Mouse (Mus musculus) hindbrain, embryonic 15.5 days (tissue): ENCODE measurements around the gene D8Ertd738e. TPM values are rescaled to one million over a fixed set of nuclear protein-coding genes. Genes with fewer than 3 reads are reported as not detected.

Source experiments
- ATAC-seq: fragments of 200-750 bp; cut with Nextera tagmentation; 2 replicates; pipeline ENCODE4 v1.8.0; 2017; ENCODE audit warnings: low read depth, moderate number of reproducible peaks, moderate TSS enrichment; ENCODE audit not compliant: low FRiP score
- H3K27ac ChIP-seq: fragments of 300-500 bp; sonication (generic); replicated peaks from 2 replicates; pipeline ENCODE4 v1.5.1; 2015; ENCODE audit warnings: mild to moderate bottlenecking, inconsistent platforms
- H3K27me3 ChIP-seq: fragments of 300-500 bp; sonication (generic); 2 replicates; pipeline ENCODE4 v1.6.1; 2015; ENCODE audit warnings: control low read depth, inconsistent platforms
- H3K36me3 ChIP-seq: fragments of 300-500 bp; sonication (generic); 2 replicates; pipeline ENCODE4 v1.6.1; 2015; ENCODE audit warnings: control low read depth, inconsistent platforms
- H3K4me1 ChIP-seq: fragments of 300-500 bp; sonication (generic); replicated peaks from 2 replicates; pipeline ENCODE4 v1.6.1; 2015; ENCODE audit warnings: control low read depth, inconsistent platforms
- H3K4me2 ChIP-seq: fragments of 300-500 bp; sonication (generic); 2 replicates; pipeline ENCODE4 v1.6.1; 2015; ENCODE audit warnings: moderate library complexity, mild to moderate bottlenecking, inconsistent platforms
- H3K4me3 ChIP-seq: fragments of 300-500 bp; sonication (generic); 2 replicates; pipeline ENCODE4 v1.5.1; 2015; ENCODE audit warnings: mild to moderate bottlenecking, inconsistent platforms
- H3K9ac ChIP-seq: fragments of 300-500 bp; sonication (generic); 2 replicates; pipeline ENCODE4 v1.6.1; 2015; ENCODE audit warnings: inconsistent platforms
- H3K9me3 ChIP-seq: fragments of 300-500 bp; sonication (generic); 2 replicates; pipeline ENCODE4 v1.6.1; 2016; ENCODE audit warnings: control low read depth, inconsistent platforms
- whole genome bisulfite sequencing: fragments of 180-500 bp; shearing (Covaris S2); methylation state at CpG from one replicate; pipeline ENCODE4 v1.1.7; 2015; 5-methylcytosine and 5-hydroxymethylcytosine counted together
- polyA plus RNA-seq: library from polyadenylated mRNA; unstranded; fragments of >200 nt; fragmentation: Nextera tagmentation; extraction: Ambion mirVana; gene quantifications from 2 replicates; pipeline ENCODE4 v1.2.1, GENCODE M21; 2015

D8Ertd738e gene
- polyA plus RNA-seq, 1 experiment from 2014 or later, result 245 TPM

- Histone ChIP-seq H3K36me3 (peaks cover 30% of the 10 kb centered on the region), H3K9ac (peak overlapping the region; percentile 99), H3K4me1 (peaks cover 34% of the 10 kb centered on the region), H3K4me3 (peak overlapping the region; percentile 98), H3K27me3 (no peaks in the 10 kb centered on the region), H3K4me2 (peak overlapping the region; percentile 91), H3K27ac (peak overlapping the region; percentile 78; the same call in 1 of the 2 replicates), H3K9me3 (no peaks in the 10 kb centered on the region)
- WGBS, result 31% methylated on average over 10 of the region's 10 CpGs
- ATAC-seq, result no peak
These were observed 13.6 kb downstream of the D8Ertd738e start for GRCm38 (mm10) chr8:84235746-84236409.

GRCm38 (mm10) chr8:84233055-84233454, 16.5 kb downstream of the D8Ertd738e start:
- H3K27ac ChIP-seq, result no peak overlapping the region
- ATAC-seq, result no peak
- H3K9me3 ChIP-seq, result no peaks in the 10 kb centered on the region
- no peak overlapping the region for H3K9ac ChIP-seq
- peaks cover 59% of the 10 kb centered on the region for H3K36me3 ChIP-seq
- H3K27me3 ChIP-seq, result no peaks in the 10 kb centered on the region
- peaks cover 32% of the 10 kb centered on the region for H3K4me1 ChIP-seq
- no peak overlapping the region for H3K4me2 ChIP-seq
- no peak overlapping the region for H3K4me3 ChIP-seq
- WGBS, result 88% methylated on average over 2 of the region's 2 CpGs

GRCm38 (mm10) chr8:84230735-84231134, 18.8 kb downstream of the D8Ertd738e start:
- no peak overlapping the region for H3K4me2 ChIP-seq
- no peak overlapping the region for H3K9ac ChIP-seq
- ATAC-seq, result no peak
- H3K36me3 ChIP-seq, result peaks cover 75% of the 10 kb centered on the region
- H3K27ac ChIP-seq, result no peak overlapping the region
- no peak overlapping the region for H3K4me3 ChIP-seq
- H3K4me1 ChIP-seq, result peaks cover 19% of the 10 kb centered on the region
- no peaks in the 10 kb centered on the region for H3K9me3 ChIP-seq
- 83% methylated on average over 17 of the region's 17 CpGs for WGBS
- no peaks in the 10 kb centered on the region for H3K27me3 ChIP-seq

GRCm38 (mm10) chr8:84223322-84224029, 26.0 kb downstream of the D8Ertd738e start:
- H3K27ac ChIP-seq, result no peak overlapping the region
- WGBS, result 77% methylated on average over 21 of the region's 21 CpGs
- peaks cover 85% of the 10 kb centered on the region for H3K36me3 ChIP-seq
- no peaks in the 10 kb centered on the region for H3K9me3 ChIP-seq
- H3K4me3 ChIP-seq, result no peak overlapping the region
- no peaks in the 10 kb centered on the region for H3K27me3 ChIP-seq
- peak; percentile 49; the same call in 1 of the 2 replicates for ATAC-seq
- no peak overlapping the region for H3K9ac ChIP-seq
- no peaks in the 10 kb centered on the region for H3K4me1 ChIP-seq
- no peak overlapping the region for H3K4me2 ChIP-seq

- H3K27me3 ChIP-seq, result no peaks in the 10 kb centered on the region
- 91% methylated on average over 9 of the region's 9 CpGs for WGBS
- no peak for ATAC-seq
- H3K27ac ChIP-seq, result no peak overlapping the region
- peaks cover 82% of the 10 kb centered on the region for H3K36me3 ChIP-seq
- H3K9me3 ChIP-seq, result no peaks in the 10 kb centered on the region
- H3K4me3 ChIP-seq, result no peak overlapping the region
- no peak overlapping the region for H3K9ac ChIP-seq
- no peak overlapping the region for H3K4me2 ChIP-seq
- no peaks in the 10 kb centered on the region for H3K4me1 ChIP-seq
These were observed 26.9 kb downstream of the D8Ertd738e start for GRCm38 (mm10) chr8:84222566-84223165.

GRCm38 (mm10) chr8:84220105-84220504, 29.4 kb downstream of the D8Ertd738e start:
- Histone ChIP-seq H3K36me3 (peaks cover 86% of the 10 kb centered on the region), H3K4me3 (no peak overlapping the region), H3K27ac (no peak overlapping the region), H3K4me2 (no peak overlapping the region), H3K9ac (no peak overlapping the region), H3K27me3 (no peaks in the 10 kb centered on the region), H3K9me3 (no peaks in the 10 kb centered on the region), H3K4me1 (no peaks in the 10 kb centered on the region)
- 89% methylated on average over 7 of the region's 7 CpGs for WGBS
- ATAC-seq, result no peak

- no peaks in the 10 kb centered on the region for H3K27me3 ChIP-seq
- no peak overlapping the region for H3K27ac ChIP-seq
- H3K36me3 ChIP-seq, result peaks cover 78% of the 10 kb centered on the region
- H3K4me3 ChIP-seq, result no peak overlapping the region
- H3K4me1 ChIP-seq, result no peaks in the 10 kb centered on the region
- no peaks in the 10 kb centered on the region for H3K9me3 ChIP-seq
- no peak overlapping the region for H3K9ac ChIP-seq
- ATAC-seq, result no peak
- WGBS, result 97% methylated on average over 5 of the region's 5 CpGs
- H3K4me2 ChIP-seq, result no peak overlapping the region
These were observed 31.4 kb downstream of the D8Ertd738e start for GRCm38 (mm10) chr8:84218143-84218542.

- H3K4me2 ChIP-seq, result no peak overlapping the region
- peaks cover 78% of the 10 kb centered on the region for H3K36me3 ChIP-seq
- ATAC-seq, result no peak
- H3K9me3 ChIP-seq, result no peaks in the 10 kb centered on the region
- no peaks in the 10 kb centered on the region for H3K4me1 ChIP-seq
- 95% methylated on average over 11 of the region's 11 CpGs for WGBS
- H3K4me3 ChIP-seq, result no peak overlapping the region
- no peaks in the 10 kb centered on the region for H3K27me3 ChIP-seq
- H3K9ac ChIP-seq, result no peak overlapping the region
- no peak overlapping the region for H3K27ac ChIP-seq
These were observed 32.3 kb downstream of the D8Ertd738e start for GRCm38 (mm10) chr8:84217206-84217605.

GRCm38 (mm10) chr8:84213277-84213676, 36.2 kb downstream of the D8Ertd738e start:
- Histone ChIP-seq H3K9me3 (no peaks in the 10 kb centered on the region), H3K4me2 (no peak overlapping the region), H3K4me3 (no peak overlapping the region), H3K27me3 (no peaks in the 10 kb centered on the region), H3K4me1 (peaks cover 18% of the 10 kb centered on the region), H3K27ac (no peak overlapping the region), H3K9ac (no peak overlapping the region), H3K36me3 (peaks cover 59% of the 10 kb centered on the region)
- WGBS, result 98% methylated on average over 4 of the region's 4 CpGs
- ATAC-seq, result no peak

GRCm38 (mm10) chr8:84211881-84212563, 37.5 kb downstream of the D8Ertd738e start:
- H3K4me3 ChIP-seq, result no peak overlapping the region
- 92% methylated on average over 31 of the region's 31 CpGs for WGBS
- H3K27me3 ChIP-seq, result no peaks in the 10 kb centered on the region
- peaks cover 52% of the 10 kb centered on the region for H3K36me3 ChIP-seq
- H3K9ac ChIP-seq, result no peak overlapping the region
- no peak overlapping the region for H3K4me2 ChIP-seq
- peaks cover 24% of the 10 kb centered on the region for H3K4me1 ChIP-seq
- H3K27ac ChIP-seq, result no peak overlapping the region
- ATAC-seq, result no peak
- no peaks in the 10 kb centered on the region for H3K9me3 ChIP-seq

- no peak overlapping the region for H3K4me3 ChIP-seq
- H3K36me3 ChIP-seq, result peaks cover 46% of the 10 kb centered on the region
- H3K9ac ChIP-seq, result no peak overlapping the region
- no peak overlapping the region for H3K4me2 ChIP-seq
- H3K27me3 ChIP-seq, result no peaks in the 10 kb centered on the region
- H3K9me3 ChIP-seq, result no peaks in the 10 kb centered on the region
- no peak for ATAC-seq
- H3K4me1 ChIP-seq, result peaks cover 24% of the 10 kb centered on the region
- no peak overlapping the region for H3K27ac ChIP-seq
- 96% methylated on average over 3 of the region's 3 CpGs for WGBS
These were observed 38.3 kb downstream of the D8Ertd738e start for GRCm38 (mm10) chr8:84211202-84211601.
